Mouse (Mus musculus) urinary bladder, postnatal 10 days (tissue): ENCODE data around the gene Pparg.
A peak's percentile ranks its signal among the peaks of the same experiment; 100 is the strongest.

Source experiments
- DNase-seq: peaks from one replicate; pipeline ENCODE4 v3.0.0; 2022; ENCODE audit warnings: low spot score

Gene Pparg

GRCm38 (mm10) chr6:115360776-115361605 lies at the start of gene Pparg:
Gene Pparg (plus strand): TSS chr6:115360951.
- peak; percentile 10 for DNase-seq

DNA sequence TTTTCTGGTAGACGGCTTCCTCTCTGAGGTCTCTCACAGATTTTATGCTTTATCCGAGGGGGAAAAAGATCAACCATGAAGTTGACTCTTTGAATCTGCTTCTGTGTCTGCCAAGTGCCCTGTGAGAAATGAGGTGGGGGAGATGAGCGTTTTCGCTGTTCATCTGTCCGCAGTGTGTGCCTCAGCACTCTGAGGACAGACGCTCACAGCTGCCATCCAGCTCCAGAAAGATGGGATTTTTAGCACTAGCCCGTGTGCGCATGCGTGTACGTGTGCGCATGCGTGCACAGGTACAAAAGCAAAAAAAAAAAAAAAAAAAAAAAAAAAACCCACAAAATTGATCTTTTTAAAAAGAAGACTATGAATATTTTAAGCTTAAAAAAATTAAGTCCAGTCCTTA lies 48.0 kb upstream of the Pparg start:
- no peak for DNase-seq

DNA sequence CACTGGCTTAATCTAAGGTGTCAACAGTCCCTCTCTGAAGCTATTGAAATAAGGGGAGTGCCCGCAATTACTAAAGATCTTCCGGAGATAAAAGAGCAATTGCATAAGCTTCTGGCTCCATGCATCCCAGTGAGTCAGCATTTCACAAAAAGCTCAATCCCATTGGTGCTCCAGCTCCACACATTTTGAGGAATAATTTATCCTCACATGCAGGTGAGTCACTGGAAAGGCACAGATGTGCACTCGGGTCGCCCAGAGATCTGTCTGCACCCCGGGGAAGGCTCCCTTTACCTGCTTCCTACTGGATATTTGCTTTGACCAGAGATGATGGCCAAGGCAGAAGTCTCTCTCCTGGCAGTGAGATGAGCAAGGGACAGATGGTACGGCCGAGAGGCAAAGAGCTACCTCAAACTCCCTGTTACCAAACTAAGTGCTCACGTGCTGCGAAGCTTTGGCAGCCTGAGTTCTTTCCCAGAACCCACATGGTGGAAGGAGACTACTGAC lies 47.5 kb upstream of the Pparg start:
- no peak for DNase-seq

DNA sequence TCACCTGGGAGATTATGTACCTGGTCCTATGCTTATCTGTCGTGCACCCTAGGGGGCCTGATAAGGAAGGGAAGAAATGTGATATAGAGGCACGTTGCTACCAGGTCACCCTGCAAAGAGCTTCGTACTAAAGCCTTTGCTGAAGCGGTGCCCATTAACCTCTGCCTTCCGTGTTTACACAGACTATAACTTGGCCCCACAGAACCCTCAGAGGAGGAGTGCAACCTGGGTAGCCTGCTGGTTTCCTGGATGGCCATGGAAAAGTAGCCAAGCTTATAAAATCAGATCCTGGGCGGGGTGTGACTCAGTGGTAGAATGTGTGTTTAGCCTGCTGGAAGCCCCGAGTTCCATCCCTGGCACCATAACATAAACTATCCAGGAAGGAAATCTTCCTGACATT lies 46.8 kb upstream of the Pparg start:
- DNase-seq: no peak

- DNase-seq: no peak
These were observed 45.0 kb upstream of the Pparg start for GRCm38 (mm10) chr6:115315770-115316169.

DNA sequence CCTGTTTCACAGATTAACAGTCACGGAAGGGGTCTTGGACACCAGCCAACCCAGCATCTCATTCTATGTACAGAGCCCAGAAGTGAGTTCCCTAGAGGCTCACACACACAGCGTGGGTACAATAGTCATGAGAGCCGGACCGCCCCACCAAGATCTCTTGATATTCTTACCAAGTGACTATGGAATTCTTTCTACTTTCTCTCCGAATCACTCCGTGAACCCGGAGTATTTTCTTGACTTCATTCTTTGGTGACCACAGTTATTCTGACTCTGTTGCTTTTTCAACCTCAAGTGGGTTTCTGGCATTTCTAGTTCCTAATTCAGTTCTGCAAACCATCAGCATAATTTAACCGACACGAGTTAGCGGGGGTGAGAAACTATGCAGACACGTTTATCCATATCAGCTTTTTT lies 43.9 kb upstream of the Pparg start:
- no peak for DNase-seq

DNA sequence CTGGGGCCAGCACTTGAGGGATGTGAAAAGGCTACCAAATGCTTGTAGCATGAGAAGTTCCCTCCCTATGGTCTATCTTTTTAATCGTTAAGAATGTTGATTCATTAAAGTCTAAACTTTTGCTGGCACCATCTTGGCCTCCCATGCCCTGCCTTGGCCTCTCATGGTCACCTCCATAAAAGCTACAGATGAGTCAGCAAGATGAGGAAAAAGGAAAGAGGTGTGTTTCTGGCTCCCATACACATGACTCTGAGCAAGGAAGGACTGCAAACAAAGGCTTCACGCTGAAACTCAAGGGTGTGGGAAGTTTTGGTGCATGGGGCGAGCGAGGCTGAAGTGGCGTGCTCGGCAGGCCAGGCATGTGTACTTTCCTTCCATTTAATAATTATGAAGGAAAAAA lies 41.9 kb upstream of the Pparg start:
- no peak for DNase-seq

DNA sequence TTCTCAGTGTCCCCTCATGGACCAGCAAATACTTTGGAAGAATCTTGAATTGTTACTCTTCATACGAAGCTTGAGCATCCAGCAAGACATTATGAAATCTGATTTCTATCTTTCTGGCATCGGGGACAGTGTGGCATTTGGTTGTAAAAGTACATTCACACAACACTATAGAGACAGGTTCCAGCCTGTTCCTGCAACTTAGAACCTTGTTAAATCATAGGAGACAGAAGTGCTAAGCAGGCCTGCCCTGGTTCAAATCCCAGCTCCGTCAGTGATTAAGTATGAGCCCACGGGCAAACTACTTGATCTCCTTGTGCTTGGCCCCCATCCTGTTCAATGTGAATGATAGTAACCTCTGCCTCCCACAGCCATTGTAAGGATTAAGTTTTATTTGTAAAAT lies 41.1 kb upstream of the Pparg start:
- no peak for DNase-seq

DNA sequence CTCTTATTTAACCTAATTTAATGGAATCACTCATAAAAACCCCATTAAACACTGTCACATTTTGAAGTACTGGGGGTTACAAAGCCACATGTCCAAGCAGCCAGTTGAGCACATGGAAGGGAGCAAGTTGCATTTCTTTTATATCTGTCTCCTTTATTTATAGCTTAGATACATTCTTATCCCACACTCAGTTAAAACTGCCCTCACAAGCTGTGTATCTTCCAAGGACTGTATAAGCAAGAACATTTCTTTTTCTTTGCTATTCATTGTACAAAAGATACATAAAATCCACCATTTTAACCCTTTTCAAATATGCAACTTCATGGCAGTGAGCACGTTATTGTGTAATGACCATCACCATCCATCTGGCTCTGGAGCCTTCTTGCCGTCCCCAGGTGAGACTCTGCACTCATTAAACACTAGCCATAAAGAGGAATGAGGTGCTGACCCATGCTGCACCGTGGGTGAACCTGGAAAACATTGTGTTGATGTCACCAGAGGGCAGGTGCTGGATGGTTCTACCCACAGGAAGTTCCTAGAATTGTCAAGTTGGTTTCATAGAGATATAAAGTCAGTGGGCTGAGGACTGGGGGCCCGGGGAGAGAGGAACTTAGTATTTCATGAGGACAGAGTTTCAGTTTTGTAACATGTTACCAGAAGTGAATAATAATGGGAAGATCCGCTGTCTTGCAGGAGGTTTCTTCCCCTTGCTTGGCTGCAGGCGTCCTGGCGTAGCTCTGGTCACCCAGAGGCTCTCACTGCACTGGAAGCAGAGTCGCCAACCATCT lies 39.6 kb upstream of the Pparg start:
- no peak for DNase-seq

DNA sequence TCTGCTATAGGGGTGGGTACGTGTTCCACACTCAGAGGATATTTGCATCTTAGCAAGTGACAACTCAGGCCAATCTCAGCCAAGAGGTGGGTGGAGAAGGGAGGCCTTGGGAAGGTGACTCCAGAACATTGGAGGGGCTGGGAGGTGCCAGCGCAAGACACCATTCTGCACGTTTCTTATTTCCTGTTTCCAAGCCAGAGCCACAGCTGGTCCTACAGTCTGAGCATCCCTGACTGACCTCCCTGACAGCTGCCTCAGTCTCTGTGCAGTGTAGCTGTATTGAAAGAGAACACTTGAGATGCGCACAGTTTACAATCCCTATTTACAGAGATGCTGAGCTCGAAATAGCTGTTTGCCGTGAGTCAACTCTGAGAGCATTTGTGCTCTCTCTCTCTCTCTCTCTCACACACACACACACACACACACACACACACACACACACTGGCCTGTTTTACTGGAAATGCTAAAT lies 38.8 kb upstream of the Pparg start:
- DNase-seq: no peak

DNA sequence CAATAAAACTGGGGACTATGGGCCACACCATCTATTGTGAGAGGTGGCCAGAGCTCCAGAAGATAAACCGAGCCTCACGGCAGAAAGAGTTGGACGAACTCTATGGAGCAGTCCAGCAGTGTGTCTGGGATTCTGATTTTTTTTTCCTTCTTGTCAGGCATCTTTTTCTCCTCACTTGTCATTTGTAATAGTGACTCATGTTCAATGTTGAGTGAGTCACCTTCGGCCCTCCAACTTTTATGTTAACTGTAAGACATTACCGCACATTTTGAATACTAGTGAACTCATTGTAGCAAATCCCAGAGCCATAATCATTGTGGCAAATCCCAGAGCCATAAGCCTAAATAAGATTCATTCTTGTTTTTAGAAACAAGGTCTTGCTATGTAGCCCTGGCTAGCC lies 37.8 kb upstream of the Pparg start:
- DNase-seq: no peak

- DNase-seq: no peak
These were observed 29.8 kb upstream of the Pparg start for GRCm38 (mm10) chr6:115330964-115331363.

GRCm38 (mm10) chr6:115333099-115333694 lies 27.6 kb upstream of the Pparg start:
- no peak for DNase-seq

DNA sequence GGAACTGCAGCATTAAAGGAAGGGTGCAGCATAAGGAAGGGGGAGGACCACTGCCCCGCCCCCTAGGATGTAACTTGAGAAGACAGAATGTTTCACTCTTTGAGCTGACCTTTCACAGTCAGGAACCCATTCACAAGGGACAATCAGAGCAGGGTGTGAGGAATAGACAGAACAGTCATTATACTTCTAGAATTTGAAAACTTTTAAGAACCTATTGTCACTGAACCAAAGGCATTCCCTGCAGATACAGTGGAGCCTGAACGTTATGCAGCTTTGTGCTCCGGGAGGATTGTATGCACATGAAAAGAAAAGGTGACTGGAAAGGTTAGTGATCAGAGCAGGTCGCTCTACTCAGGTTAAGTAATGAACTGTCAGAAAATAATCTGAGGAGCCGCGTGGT lies 25.2 kb upstream of the Pparg start:
- DNase-seq: no peak

DNA sequence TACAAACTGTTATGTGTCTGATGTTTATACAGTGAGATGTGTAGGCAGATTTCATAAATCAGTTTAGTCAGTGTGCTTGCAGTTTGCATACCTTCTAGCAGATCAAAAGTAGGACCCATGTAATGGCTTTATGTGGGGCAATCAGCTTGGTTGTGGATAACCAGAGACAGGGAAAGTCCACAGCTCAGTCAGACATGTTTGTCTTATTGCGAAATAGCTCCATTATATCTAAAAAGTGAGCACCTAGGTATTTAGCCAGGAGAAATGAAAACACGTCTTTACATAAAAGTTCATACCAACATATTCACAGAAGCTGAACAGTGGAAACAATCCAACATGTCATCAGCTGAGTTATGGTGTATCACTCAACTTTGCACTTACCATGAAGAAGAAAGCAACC lies 20.7 kb upstream of the Pparg start:
- DNase-seq: no peak

GRCm38 (mm10) chr6:115343096-115343495 lies 17.7 kb upstream of the Pparg start:
- no peak for DNase-seq

DNA sequence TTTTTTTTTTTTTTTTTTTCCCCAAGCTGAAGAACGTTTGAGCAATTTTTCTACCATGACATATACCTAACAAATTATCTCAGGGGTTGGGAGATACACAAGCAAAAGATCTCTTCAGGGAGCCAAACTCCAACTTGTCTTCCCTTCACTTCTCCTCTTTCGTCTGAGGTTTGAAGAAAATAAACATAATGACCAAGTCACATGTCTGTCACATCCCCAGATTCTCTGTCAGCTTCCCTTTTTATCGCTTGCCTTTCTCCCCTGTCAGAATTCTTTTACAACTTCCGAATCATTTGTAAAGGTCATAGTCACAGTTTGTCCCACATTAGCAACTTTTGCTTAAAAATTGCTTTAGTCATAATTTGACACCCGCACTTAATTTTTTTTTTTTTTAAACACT lies 17.2 kb upstream of the Pparg start:
- no peak for DNase-seq

DNA sequence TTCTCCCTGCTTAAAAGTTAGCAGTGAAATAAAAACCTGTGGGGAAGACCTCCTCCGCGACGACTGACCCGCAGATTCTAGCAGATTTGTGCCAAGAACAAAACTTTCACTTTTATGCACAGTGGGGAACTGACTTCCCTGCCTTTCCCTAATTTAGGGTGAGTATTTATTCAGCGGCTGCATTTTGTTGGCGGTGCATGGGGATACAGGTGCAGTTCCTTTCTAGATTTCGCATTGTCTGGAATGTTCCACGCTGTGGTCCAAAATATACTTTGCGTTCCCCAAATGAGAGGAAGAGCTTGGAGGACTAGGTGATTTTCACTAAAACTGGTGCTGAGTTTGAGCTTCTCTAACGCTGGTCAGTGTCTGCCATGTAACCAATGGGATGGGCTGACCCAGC lies 16.6 kb upstream of the Pparg start:
- DNase-seq: no peak

GRCm38 (mm10) chr6:115344513-115344912 lies 16.2 kb upstream of the Pparg start:
- no peak for DNase-seq

DNA sequence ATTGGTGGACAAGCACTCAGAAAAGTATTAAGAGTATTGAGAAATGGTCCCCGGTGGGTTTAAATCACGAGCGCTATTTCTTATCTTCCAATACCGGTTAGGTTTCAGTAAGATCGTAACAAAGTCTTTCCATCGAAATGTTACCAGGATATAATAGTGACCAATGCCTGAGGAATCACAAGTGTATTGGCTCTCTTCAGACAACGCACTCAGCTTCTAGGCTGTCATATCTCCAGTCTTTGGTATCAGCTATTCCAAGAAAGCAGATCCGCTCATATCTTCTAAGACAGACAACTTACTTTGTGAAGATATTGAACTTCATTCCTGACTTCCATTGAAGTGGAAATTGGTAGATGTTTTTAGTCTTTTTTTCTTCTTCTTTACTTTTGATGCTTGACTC lies 15.7 kb upstream of the Pparg start:
- DNase-seq: no peak

DNA sequence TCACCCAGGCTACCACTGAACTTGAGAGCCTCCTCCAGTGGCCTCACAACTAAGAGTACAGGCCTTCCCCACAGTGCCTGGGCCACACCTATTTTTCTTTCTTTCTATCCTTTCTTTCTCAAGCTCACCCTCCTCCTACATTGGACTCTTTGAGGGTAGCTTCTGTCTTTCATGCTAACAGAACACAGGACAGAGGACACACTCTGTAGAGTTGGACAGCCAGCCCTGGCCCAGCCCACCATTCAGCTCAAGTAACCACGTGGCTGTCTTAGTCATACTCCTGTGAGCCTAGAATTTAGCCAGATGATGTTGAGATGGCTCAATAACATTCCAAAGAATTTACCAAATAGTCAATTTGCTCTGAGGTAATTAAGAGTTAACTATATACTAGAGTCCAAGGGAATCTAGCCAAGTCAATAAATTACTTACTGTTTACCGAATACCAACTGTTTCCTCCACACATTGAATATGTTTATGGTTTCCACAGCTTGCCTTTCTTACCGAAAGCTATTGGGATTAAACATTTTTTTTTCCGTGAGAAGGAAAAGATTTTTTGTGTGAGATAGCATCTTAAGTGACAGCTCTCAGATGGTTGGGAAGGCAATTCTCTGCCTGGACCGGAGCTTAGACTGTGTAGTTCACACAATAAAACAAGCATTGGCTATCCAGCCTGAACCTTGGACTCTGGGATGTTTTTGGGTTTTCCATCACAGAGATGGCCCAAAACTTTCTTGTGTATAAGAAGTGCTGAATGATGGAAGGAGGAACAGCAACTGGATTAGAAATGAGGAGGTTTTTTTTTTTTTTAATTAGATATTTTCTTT lies 10.9 kb upstream of the Pparg start:
- no peak for DNase-seq
